Mouse (Mus musculus) macrophage (primary cell): ENCODE data around the gene Fam89a. TPM values are rescaled to one million over a fixed set of nuclear protein-coding genes. Genes with fewer than 3 reads are reported as not detected.

ENCODE experiments used
- polyA plus RNA-seq: library from polyadenylated mRNA; stranded (reverse); fragments of 250-400 nt; gene quantifications from 3 replicates; pipeline ENCODE4 v1.2.4, GENCODE M21; 2018; ENCODE audit warnings: inconsistent platforms

The Fam89a gene
- polyA plus RNA-seq, 1 experiment from 2014 or later = not detected

Other genes with a start within 250 kb of the Fam89a start
- gene Cog2, start 231.1 kb downstream of the Fam89a start, polyA plus RNA-seq = 13.3 to 23.6 TPM (median 21.6 TPM) in 3 replicates
- not detected in 3 replicates for gene Agt, start 182.1 kb downstream of the Fam89a start, polyA plus RNA-seq
- gene Capn9, start 175.7 kb downstream of the Fam89a start, polyA plus RNA-seq = not detected in 3 replicates
- gene 2310022B05Rik, start 88.5 kb downstream of the Fam89a start, polyA plus RNA-seq = 5.6 to 10.8 TPM (median 5.9 TPM) in 3 replicates
- gene Ttc13, start 29.8 kb downstream of the Fam89a start, polyA plus RNA-seq = 27.1 to 40.1 TPM (median 37.6 TPM) in 3 replicates
- gene Arv1, start 29.7 kb downstream of the Fam89a start, polyA plus RNA-seq = 3.6 to 7.6 TPM (median 4.2 TPM) in 3 replicates
- gene Trim67, start 41.3 kb upstream of the Fam89a start, polyA plus RNA-seq = not detected in 3 replicates
- gene Gnpat, start 111.2 kb upstream of the Fam89a start, polyA plus RNA-seq = 34.0 to 66.4 TPM (median 41.8 TPM) in 3 replicates
- 11.3 to 24.7 TPM (median 17.6 TPM) in 3 replicates for gene 2810004N23Rik, start 111.3 kb upstream of the Fam89a start, polyA plus RNA-seq
- 8.3 to 14.5 TPM (median 12.6 TPM) in 3 replicates for gene Exoc8, start 145.9 kb upstream of the Fam89a start, polyA plus RNA-seq
- gene Sprtn, start 146.1 kb upstream of the Fam89a start, polyA plus RNA-seq = 11.4 to 15.2 TPM (median 12.6 TPM) in 3 replicates
- 16.9 to 25.1 TPM (median 21.7 TPM) in 3 replicates for gene Egln1, start 197.5 kb upstream of the Fam89a start, polyA plus RNA-seq